16 mouse cellular contexts compared by ENCODE assay signal in the genomic region with DNA sequence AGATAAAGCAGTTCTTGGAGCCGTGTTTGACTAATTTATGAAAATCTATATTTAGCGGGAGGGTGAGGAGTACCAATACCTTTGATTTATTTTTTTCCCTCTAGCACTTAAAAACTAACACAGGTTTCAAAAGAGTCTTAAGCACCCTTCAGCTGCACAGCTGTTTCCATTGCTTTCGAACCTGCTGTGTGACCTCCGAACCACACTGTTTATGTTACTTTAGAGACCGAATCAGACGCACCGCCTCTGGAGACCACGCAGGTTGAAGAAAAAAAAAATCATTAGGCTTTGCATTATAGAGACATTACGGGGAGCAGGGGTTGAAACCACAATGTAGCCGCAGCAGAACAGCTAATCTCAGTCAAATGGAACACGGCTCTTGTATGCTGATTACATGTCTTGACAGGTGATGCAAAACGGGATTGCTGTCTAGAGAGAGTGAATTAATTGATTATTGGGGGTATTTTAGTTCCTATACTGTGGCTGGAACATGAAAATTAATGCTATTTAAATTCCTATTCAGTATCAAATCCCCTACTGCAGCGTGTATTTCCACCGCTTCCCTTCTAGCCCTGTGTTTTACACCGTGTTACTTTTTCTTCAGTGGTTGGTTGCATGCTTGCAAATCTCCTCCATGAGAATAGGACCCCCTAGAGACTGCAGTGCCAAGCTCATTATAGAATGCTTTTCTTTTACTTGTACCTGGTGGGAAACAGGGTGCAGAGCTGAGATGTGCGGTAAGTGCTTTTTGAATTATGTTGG.
DNase-seq lines count a peak whose midpoint lies in the region; ATAC-seq lines count a peak whose summit lies in the region.
"Had no signal": no experiment of that assay in that cellular context is flagged by ENCODE, and none has a peak within 500 bp of the region (broad histone marks: within the 10 kb centered on the region; RNA-seq: fewer than 3 reads in every experiment).

No protein-coding gene starts in this region.

- no peak overlapping the region for H3K4me3 ChIP-seq in embryonic facial prominence, embryonic 11.5 days (ENCODE audit: low read depth, low read length)
- no peak overlapping the region for H3K4me3 ChIP-seq in embryonic facial prominence, embryonic 10.5 days
- no peak overlapping the region for H3K4me3 ChIP-seq in midbrain, embryonic 11.5 days (ENCODE audit: low read depth, low read length)
- no peak overlapping the region for H3K4me3 ChIP-seq in midbrain, embryonic 10.5 days
- H3K4me3 ChIP-seq in limb, embryonic 13.5 days: no peak overlapping the region
- H3K4me3 ChIP-seq in neural tube, embryonic 14.5 days (ENCODE audit: low read depth, low read length): no peak overlapping the region
- H3K4me3 ChIP-seq: heart, embryonic 13.5 days; liver, embryonic 12.5 days; megakaryocyte, embryonic 14.5 days had no signal

- no peak for ATAC-seq in embryonic facial prominence, embryonic 11.5 days (replicated peaks; ENCODE audit: insufficient number of reproducible peaks, low FRiP score, low TSS enrichment, low read depth)
- peak; percentile 46 for ATAC-seq in midbrain, embryonic 11.5 days (ENCODE audit: low FRiP score)
- no peak for ATAC-seq in limb, embryonic 13.5 days (ENCODE audit: low FRiP score, low read depth)
- peak; percentile 72 for ATAC-seq in neural tube, embryonic 14.5 days (ENCODE audit: low read depth)
- ATAC-seq: liver, embryonic 12.5 days had no signal

- no peaks in the 10 kb centered on the region for H3K27me3 ChIP-seq in embryonic facial prominence, embryonic 11.5 days (ENCODE audit: control insufficient read depth, insufficient read depth, low read length)
- no peaks in the 10 kb centered on the region for H3K27me3 ChIP-seq in embryonic facial prominence, embryonic 10.5 days (replicated peaks; ENCODE audit: low read depth, poor library complexity, severe bottlenecking)
- H3K27me3 ChIP-seq in midbrain, embryonic 11.5 days (ENCODE audit: control insufficient read depth, insufficient read depth, low read length): no peaks in the 10 kb centered on the region
- no peaks in the 10 kb centered on the region for H3K27me3 ChIP-seq in midbrain, embryonic 10.5 days (ENCODE audit: low read depth, poor library complexity, severe bottlenecking)
- no peaks in the 10 kb centered on the region for H3K27me3 ChIP-seq in limb, embryonic 13.5 days
- no peaks in the 10 kb centered on the region for H3K27me3 ChIP-seq in neural tube, embryonic 14.5 days (ENCODE audit: control insufficient read depth, insufficient read depth, low read length)
- H3K27me3 ChIP-seq: heart, embryonic 13.5 days; liver, embryonic 12.5 days; megakaryocyte, embryonic 14.5 days had no signal

- H3K9me3 ChIP-seq in embryonic facial prominence, embryonic 11.5 days (replicated peaks; ENCODE audit: control insufficient read depth, low read length): no peaks in the 10 kb centered on the region
- H3K9me3 ChIP-seq in embryonic facial prominence, embryonic 10.5 days: peaks cover 5% of the 10 kb centered on the region; the same call in 1 of the 2 replicates
- no peaks in the 10 kb centered on the region for H3K9me3 ChIP-seq in midbrain, embryonic 11.5 days (ENCODE audit: control insufficient read depth, low read length)
- H3K9me3 ChIP-seq in midbrain, embryonic 10.5 days (replicated peaks): no peaks in the 10 kb centered on the region
- H3K9me3 ChIP-seq in limb, embryonic 13.5 days: no peaks in the 10 kb centered on the region
- no peaks in the 10 kb centered on the region for H3K9me3 ChIP-seq in neural tube, embryonic 14.5 days (ENCODE audit: control insufficient read depth, low read length)
- H3K9me3 ChIP-seq: heart, embryonic 13.5 days; liver, embryonic 12.5 days had no signal

- no peaks in the 10 kb centered on the region for H3K36me3 ChIP-seq in embryonic facial prominence, embryonic 11.5 days (replicated peaks; ENCODE audit: control insufficient read depth, insufficient read depth, low read depth, low read length)
- H3K36me3 ChIP-seq in embryonic facial prominence, embryonic 10.5 days (replicated peaks): no peaks in the 10 kb centered on the region
- no peaks in the 10 kb centered on the region for H3K36me3 ChIP-seq in midbrain, embryonic 11.5 days (ENCODE audit: control insufficient read depth, insufficient read depth, low read length)
- H3K36me3 ChIP-seq in midbrain, embryonic 10.5 days: no peaks in the 10 kb centered on the region
- H3K36me3 ChIP-seq in limb, embryonic 13.5 days: no peaks in the 10 kb centered on the region
- H3K36me3 ChIP-seq in neural tube, embryonic 14.5 days (ENCODE audit: control insufficient read depth, insufficient read depth, low read length): no peaks in the 10 kb centered on the region
- H3K36me3 ChIP-seq: heart, embryonic 13.5 days; liver, embryonic 12.5 days had no signal

- no peak overlapping the region for H3K4me2 ChIP-seq in embryonic facial prominence, embryonic 11.5 days (ENCODE audit: low read depth, low read length)
- H3K4me2 ChIP-seq in midbrain, embryonic 11.5 days: no peak overlapping the region
- 0 out of 2 replicates have a peak overlapping the region, but pooled peaks have one; percentile 29 for H3K4me2 ChIP-seq in limb, embryonic 13.5 days (replicated peaks)
- peak overlapping the region; percentile 11; the same call in 1 of the 2 replicates for H3K4me2 ChIP-seq in neural tube, embryonic 14.5 days (ENCODE audit: low read depth, low read length)
- H3K4me2 ChIP-seq: heart, embryonic 13.5 days; liver, embryonic 12.5 days had no signal

- no peak overlapping the region for H3K27ac ChIP-seq in embryonic facial prominence, embryonic 11.5 days (replicated peaks; ENCODE audit: low read depth, low read length)
- no peak overlapping the region for H3K27ac ChIP-seq in embryonic facial prominence, embryonic 10.5 days (replicated peaks)
- H3K27ac ChIP-seq in midbrain, embryonic 11.5 days (ENCODE audit: low read depth, low read length): no peak overlapping the region
- no peak overlapping the region for H3K27ac ChIP-seq in midbrain, embryonic 10.5 days (replicated peaks)
- no peak overlapping the region for H3K27ac ChIP-seq in limb, embryonic 13.5 days
- no peak overlapping the region; the same call in 1 of the 2 replicates for H3K27ac ChIP-seq in neural tube, embryonic 14.5 days (ENCODE audit: low read depth, low read length)
- H3K27ac ChIP-seq: heart, embryonic 13.5 days; liver, embryonic 12.5 days had no signal

- H3K9ac ChIP-seq in embryonic facial prominence, embryonic 11.5 days (replicated peaks; ENCODE audit: low read length): no peak overlapping the region
- H3K9ac ChIP-seq in midbrain, embryonic 11.5 days (ENCODE audit: low read length): no peak overlapping the region
- no peak overlapping the region for H3K9ac ChIP-seq in limb, embryonic 13.5 days
- H3K9ac ChIP-seq in neural tube, embryonic 14.5 days (replicated peaks; ENCODE audit: low read depth, low read length): no peak overlapping the region
- H3K9ac ChIP-seq: heart, embryonic 13.5 days; liver, embryonic 12.5 days had no signal

- peak; percentile 27 for DNase-seq in embryonic facial prominence, embryonic 11.5 days (ENCODE audit: low spot score)
- DNase-seq in embryonic facial prominence, embryonic 10.5 days (ENCODE audit: low spot score): no peak
- peak; percentile 78 for DNase-seq in midbrain, embryonic 11.5 days (ENCODE audit: low spot score, missing footprints)
- DNase-seq in midbrain, embryonic 10.5 days (ENCODE audit: low spot score): no peak
- no peak for DNase-seq in ovary, postnatal 10 days (ENCODE audit: low spot score)
- no peak for DNase-seq in frontal cortex, postnatal 14 days (ENCODE audit: low spot score in 2 of 2)
- DNase-seq: adrenal gland, postnatal 25 days; cerebellum, postnatal 10 days; gastrocnemius, postnatal 25 days; kidney, adult 18-20 months; kidney, postnatal 25 days had no signal

- 46% methylated on average over 16 of the region's 16 CpGs for WGBS in embryonic facial prominence, embryonic 11.5 days
- 59% methylated on average over 16 of the region's 16 CpGs for WGBS in embryonic facial prominence, embryonic 10.5 days
- WGBS in midbrain, embryonic 11.5 days: 54% methylated on average over 16 of the region's 16 CpGs
- WGBS in midbrain, embryonic 10.5 days: 67% methylated on average over 16 of the region's 16 CpGs
- 42% methylated on average over 16 of the region's 16 CpGs for WGBS in limb, embryonic 13.5 days
- WGBS in neural tube, embryonic 14.5 days: 38% methylated on average over 16 of the region's 16 CpGs

- H3K4me1 ChIP-seq in embryonic facial prominence, embryonic 11.5 days (ENCODE audit: control insufficient read depth, insufficient read depth, low read length): no peaks in the 10 kb centered on the region
- H3K4me1 ChIP-seq in embryonic facial prominence, embryonic 10.5 days: peaks cover 4% of the 10 kb centered on the region; the same call in 1 of the 2 replicates
- H3K4me1 ChIP-seq in midbrain, embryonic 11.5 days (ENCODE audit: control insufficient read depth, insufficient read depth, low read length): peaks cover 2% of the 10 kb centered on the region; the same call in 1 of the 2 replicates
- H3K4me1 ChIP-seq in midbrain, embryonic 10.5 days: 0 out of 2 replicates have a peak, but pooled peaks cover 6% of the 10 kb centered on the region
- 0 out of 2 replicates have a peak, but pooled peaks cover 3% of the 10 kb centered on the region for H3K4me1 ChIP-seq in limb, embryonic 13.5 days
- H3K4me1 ChIP-seq in neural tube, embryonic 14.5 days (ENCODE audit: control insufficient read depth, insufficient read depth, low read length): peaks cover 6% of the 10 kb centered on the region; the same call in 1 of the 2 replicates
- H3K4me1 ChIP-seq: heart, embryonic 13.5 days; liver, embryonic 12.5 days; megakaryocyte, embryonic 14.5 days had no signal

Comparison
In these comparisons a context has a peak if more than half of its experiments do, and no peak if none do; other contexts are left out.
1. DNase-seq: peak in embryonic facial prominence, embryonic 11.5 days (single experiment) and midbrain, embryonic 11.5 days (single experiment); none in embryonic facial prominence, embryonic 10.5 days (single experiment), midbrain, embryonic 10.5 days (single experiment), ovary, postnatal 10 days (single experiment) and frontal cortex, postnatal 14 days (0 of 2).
2. ATAC-seq: peak in midbrain, embryonic 11.5 days (single experiment) and neural tube, embryonic 14.5 days (single experiment); none in embryonic facial prominence, embryonic 11.5 days (single experiment) and limb, embryonic 13.5 days (single experiment).
3. H3K4me2 ChIP-seq: peak in limb, embryonic 13.5 days (single experiment) and neural tube, embryonic 14.5 days (single experiment); none in embryonic facial prominence, embryonic 11.5 days (single experiment) and midbrain, embryonic 11.5 days (single experiment).